Mouse (Mus musculus) heart, postnatal 10 days (tissue): ENCODE measurements around the gene Entr1. TPM values are rescaled to one million over a fixed set of nuclear protein-coding genes. Genes with fewer than 3 reads are reported as not detected.

Experiments
- DNase-seq, 2 experiments: peaks; one replicate each; pipeline ENCODE4 v3.0.0; 2021
- intact Hi-C: fragments of 180-260 bp; cut with DNase I; formaldehyde crosslinking; loops from one replicate; pipeline ENCODE4 v1.15.1; 2025
- total RNA-seq, 2 experiments: library from RNA; stranded (reverse); gene quantifications; 2 replicates each; pipeline ENCODE4 v1.2.3; 2021

Entr1 gene
- total RNA-seq, 2 experiments from 2014 or later, result 58.5 to 58.8 TPM

DNA sequence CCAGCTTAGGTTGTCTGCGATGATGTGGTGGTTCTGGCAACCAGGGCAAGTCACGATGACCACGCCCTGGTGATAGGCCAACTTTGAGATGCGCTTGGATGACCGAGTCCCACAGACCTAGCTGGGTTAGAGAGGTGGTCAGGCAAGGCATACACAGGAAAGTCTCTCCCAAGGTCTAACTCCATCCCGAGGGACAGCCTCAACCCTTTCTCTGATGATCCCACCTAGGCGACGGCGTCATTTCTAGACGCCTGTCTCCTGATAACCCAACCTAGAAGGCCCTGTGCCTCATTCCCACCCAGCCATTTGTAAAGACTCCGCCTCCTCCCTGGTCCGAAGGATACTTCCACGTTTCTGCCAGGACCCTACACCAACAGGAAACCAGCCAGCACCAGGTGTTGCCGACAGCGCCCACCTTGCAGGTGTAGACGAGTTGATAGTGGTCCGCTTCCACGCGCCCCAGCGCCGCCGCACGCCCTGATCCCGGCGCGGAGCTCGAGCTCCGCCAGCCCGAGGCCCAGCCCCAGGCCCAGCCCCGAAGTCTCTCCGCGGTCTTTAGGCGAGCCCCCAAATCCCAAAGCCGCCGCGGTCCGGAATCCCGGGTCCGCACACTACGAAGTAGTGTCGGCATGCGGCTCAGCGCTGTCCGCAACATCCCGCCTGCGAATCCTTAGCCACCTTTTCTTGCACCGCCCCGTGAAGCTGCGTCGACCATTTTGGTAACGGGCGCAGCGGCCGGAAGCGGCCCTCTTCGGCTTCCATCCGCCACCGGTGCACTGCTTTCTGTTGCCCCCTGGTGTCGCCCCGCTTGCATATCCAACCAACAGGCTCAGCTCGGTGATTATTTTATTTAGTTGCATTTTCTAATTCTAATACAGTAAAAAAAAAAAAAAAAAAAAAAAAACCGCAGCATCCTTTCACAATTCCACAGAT is 37.5 kb downstream of the Entr1 start, which contains the start of gene Dnlz:
Gene Dnlz (minus strand): TSS at position 753 of the 933 bp plus-strand sequence.
- intact Hi-C loops, result loop anchor here (1.0 to 5.0 kb wide), 4 partner anchors 26 to 57 kb away; partner anchors contain the start of genes Gpsm1 and Inpp5e
- peak; percentile 95 to 96 for DNase-seq

DNA sequence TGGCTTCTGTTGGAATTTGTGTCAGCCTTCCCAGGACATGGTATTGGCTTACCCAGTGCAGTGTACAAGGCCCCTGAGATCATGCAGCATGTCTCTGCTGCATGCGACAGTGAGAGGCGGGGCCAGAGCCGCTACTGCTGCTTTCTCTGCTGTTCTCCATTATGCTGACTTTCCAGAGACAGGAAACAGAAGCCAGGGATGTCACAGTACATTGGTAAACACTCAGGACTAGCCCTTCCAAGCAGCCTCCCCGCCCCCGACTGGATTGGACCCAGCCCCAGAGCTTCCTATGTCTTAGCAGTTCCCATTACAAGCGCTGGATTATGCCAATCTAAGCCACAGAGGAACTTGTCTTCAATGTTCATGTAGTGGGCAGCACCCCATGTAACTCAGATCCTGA is 40.9 kb downstream of the Entr1 start:
- DNase-seq, result no peak
- intact Hi-C loops, result no loop called here

DNA sequence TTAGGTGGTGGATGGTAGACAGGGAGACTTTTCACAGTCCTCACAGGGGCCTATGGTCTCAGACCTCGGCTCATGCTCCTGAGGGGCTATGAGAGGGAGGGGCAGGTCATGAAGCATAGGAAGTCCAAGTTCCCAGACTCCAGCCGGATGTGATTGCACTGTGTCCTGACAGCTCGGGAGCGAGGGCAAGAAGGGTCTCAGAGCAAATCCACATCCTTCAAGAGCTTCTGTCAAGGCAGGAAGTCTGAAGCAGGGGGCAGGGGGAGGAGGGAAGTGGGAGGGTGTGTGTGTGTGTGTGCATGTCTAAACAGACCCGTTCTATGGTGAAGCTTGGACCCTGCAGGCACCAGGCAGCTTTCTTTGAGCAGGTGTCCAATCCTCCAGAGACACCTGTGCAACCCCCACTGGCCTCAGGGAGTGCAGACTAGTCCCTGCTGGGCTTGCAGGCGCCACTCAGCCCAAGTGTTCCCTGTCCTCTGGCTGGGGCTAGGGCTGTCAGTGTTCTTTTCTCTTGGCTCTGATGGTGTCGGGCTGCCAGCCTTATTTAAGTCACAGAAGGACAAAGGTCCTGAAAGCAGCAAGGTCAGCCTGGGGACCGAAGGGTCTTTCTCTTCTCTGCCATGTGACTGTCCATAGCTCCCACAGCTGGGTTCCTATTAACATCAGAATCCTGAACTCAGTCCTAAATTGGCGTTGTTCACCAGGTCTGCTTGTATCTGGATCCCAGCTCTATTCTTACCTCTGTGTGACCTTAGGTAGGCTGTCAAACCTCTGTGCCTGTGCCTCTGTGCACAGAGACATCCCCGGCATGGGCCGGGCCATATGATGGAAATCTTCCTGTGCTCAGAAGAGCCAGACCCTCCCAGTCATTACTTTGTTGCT is 46.3 kb downstream of the Entr1 start:
- intact Hi-C loops, result no loop called here
- DNase-seq, result no peak

DNA sequence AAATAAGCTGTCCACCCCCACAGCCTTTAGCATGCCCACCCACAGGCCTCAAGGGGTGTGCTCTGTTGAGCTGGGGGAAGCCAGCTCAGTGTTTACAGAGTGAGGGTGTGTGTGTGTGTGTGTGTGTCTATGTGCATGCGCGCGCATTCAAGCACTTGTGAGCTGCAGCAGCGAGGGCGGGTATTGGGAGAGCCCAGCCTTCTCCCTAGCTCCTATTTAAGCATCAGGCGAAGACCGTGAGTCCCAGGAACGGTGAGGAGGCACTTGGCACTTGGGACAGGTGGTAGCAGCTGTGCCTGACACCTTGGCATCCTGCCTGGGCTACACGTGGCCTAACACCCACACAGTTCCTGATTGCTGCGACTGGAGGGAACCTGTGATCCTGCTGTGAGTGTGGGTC is 47.1 kb downstream of the Entr1 start:
- intact Hi-C loops, result no loop called here
- DNase-seq, result peak; percentile 92 to 94

DNA sequence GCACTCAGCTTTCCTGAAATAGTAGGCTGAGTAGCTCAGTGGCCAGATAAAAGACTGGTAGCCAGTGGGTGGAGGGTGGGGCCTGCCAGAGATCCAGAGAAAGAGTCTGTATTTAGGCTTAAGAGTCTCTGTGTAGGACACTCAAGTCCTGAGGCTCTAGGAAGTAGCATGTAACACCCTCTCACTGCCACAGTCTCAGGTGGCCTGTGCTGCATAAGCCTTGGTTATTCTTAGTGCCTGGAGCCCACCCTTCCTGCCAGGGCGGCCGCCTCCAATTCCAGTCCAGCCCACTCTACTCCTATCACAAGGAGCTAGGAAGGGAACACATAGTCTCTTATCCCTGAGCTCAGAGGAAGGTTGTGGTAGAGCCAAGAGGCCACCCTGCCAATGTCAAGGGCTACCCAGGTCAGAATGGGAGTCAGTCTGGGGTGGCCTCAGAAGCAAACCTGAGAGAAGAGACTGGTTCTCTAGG is 47.6 kb downstream of the Entr1 start:
- intact Hi-C loops, result no loop called here
- peak in 1 of 2 experiments; percentile 72 for DNase-seq

DNA sequence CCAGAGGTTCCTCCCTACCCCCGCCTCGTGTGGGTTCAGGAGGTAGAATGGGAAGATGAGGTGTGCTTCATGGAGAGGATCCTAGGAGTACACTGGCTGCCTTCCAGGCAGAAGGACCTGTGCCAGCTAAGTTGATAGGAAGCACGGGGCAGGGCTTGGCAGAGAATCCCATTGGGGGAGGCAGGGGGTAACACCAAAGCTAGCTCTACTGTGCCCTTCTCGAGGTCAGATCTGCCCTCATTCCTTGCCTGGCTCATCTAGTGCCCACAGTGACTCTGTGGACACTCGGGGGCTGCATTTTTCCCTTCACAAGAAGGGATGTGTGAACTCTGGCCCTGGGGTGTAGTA is 49.9 kb downstream of the Entr1 start:
- peak; percentile 92 to 93 for DNase-seq
- intact Hi-C loops, result no loop called here

DNA sequence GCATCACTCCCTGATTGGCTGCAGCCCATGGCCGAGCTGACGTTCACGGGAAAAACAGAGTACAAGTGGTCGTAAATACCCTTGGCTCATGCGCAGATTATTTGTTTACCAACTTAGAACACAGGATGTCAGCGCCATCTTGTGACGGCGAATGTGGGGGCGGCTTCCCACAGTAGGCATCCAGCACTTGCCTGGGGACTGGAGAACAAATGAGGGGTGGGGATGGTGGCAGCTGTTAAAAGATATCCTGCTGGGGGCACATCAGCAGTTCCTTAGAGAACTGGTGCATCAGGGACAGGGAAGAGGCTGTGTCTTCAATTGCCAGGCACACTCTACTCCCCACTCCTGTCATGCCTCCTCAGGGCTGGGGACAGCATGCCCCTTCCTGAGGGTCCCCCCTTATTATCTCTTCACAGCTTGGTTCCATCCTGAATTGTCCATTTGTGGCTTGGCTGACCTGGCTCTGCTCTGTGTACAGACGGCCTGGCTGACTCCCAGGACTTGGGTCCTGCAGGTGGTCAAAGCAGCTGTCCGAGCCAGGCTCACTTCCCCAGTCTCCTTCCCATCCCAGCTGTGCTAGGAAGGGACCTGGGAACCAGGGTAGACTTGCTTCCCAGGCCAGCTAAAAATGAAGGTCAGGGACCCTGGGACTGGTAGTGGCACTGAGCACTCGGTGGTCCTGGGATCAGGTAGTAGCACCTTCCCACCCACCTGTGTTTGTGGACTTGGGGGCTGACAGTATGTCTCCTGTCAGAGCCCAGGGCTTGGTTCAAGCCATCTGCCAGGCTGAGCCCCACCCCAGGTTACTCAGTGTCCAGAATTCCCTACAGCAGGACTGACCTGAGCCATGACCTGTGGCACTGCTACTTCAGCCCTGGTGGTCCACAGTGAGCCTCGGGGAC is 50.6 kb downstream of the Entr1 start:
- intact Hi-C loops, result no loop called here
- no peak for DNase-seq

Other genes with a start within 250 kb of the Entr1 start
- gene Lhx3, start 181.0 kb downstream of the Entr1 start, total RNA-seq, result not detected
- gene Qsox2, start 151.8 kb downstream of the Entr1 start, total RNA-seq, result 10 to 100 TPM; 11.8 to 12.8 TPM
- gene Ccdc187, start 94.8 kb downstream of the Entr1 start, total RNA-seq, result under 1 TPM; 0.05 to 0.22 TPM
- 100 to 1,000 TPM; 168 to 234 TPM for gene Gpsm1, start 73.8 kb downstream of the Entr1 start, total RNA-seq
- gene Dnlz, start 37.2 kb downstream of the Entr1 start, total RNA-seq, result 10 to 100 TPM; 14.8 to 16.3 TPM
- gene Card9, start 28.4 kb downstream of the Entr1 start, total RNA-seq, result 1 to 10 TPM; 1.2 to 1.3 TPM
- gene Snapc4, start 8.7 kb downstream of the Entr1 start, total RNA-seq, result 10 to 100 TPM; 13.0 to 15.5 TPM
- gene Pmpca, start within 50 bp of the Entr1 start, total RNA-seq, result 100 to 1,000 TPM; 116 to 130 TPM
- 10 to 100 TPM; 15.3 to 17.1 TPM for gene Inpp5e, start 19.9 kb upstream of the Entr1 start, total RNA-seq
- 10 to 100 TPM; 38.2 to 45.5 TPM for gene Sec16a, start 55.9 kb upstream of the Entr1 start, total RNA-seq
- 10 to 100 TPM; 54.0 to 54.3 TPM for gene Notch1, start 127.3 kb upstream of the Entr1 start, total RNA-seq
- 100 to 1,000 TPM; 325 to 346 TPM for gene Egfl7, start 190.7 kb upstream of the Entr1 start, total RNA-seq
- under 1 TPM in 1 of 2 experiments, not detected in 1; 0.36 TPM for gene Gm20532, start 197.3 kb upstream of the Entr1 start, total RNA-seq
- gene Agpat2, start 215.1 kb upstream of the Entr1 start, total RNA-seq, result 10 to 100 TPM; 53.3 to 78.7 TPM
- 10 to 100 TPM; 13.8 to 16.8 TPM for gene Fam69b, start 239.1 kb upstream of the Entr1 start, total RNA-seq